In genomic region chr16:44978193-44978592, GRCm38 (mm10) we compare ENCODE assay signal across 18 mouse cellular contexts. TPM values are rescaled to one million over a fixed set of nuclear protein-coding genes. Genes with fewer than 3 reads are reported as not detected.
"Had no signal": no experiment of that assay in that cellular context is flagged by ENCODE, and none has a peak within 500 bp of the region (broad histone marks: within the 10 kb centered on the region; RNA-seq: fewer than 3 reads in every experiment).

No protein-coding gene starts in this region.

- H3K9ac ChIP-seq: neural tube, embryonic 13.5 days; neural tube, embryonic 15.5 days; stomach, embryonic 15.5 days had no signal

- H3K27ac ChIP-seq: neural tube, embryonic 13.5 days; neural tube, embryonic 15.5 days; stomach, embryonic 15.5 days; stomach, postnatal 0 days had no signal

- H3K4me3 ChIP-seq: neural tube, embryonic 13.5 days; neural tube, embryonic 15.5 days; stomach, embryonic 15.5 days had no signal

- H3K27me3 ChIP-seq: neural tube, embryonic 13.5 days; neural tube, embryonic 15.5 days; stomach, embryonic 15.5 days had no signal

- H3K4me2 ChIP-seq: neural tube, embryonic 13.5 days; neural tube, embryonic 15.5 days; stomach, embryonic 15.5 days had no signal

- H3K4me1 ChIP-seq: neural tube, embryonic 15.5 days; stomach, embryonic 15.5 days had no signal

- H3K36me3 ChIP-seq: neural tube, embryonic 13.5 days; neural tube, embryonic 15.5 days; stomach, embryonic 15.5 days had no signal

- DNase-seq: retina, postnatal 1 day; right cerebral cortex, adult 18-20 months; right cerebral cortex, postnatal 14 days; right cerebral cortex, postnatal 25 days; right cerebral cortex, postnatal 4 days; spleen, adult 18-20 months; thymus, adult 18-20 months; thymus, adult 2 months; thymus, postnatal 14 days; thymus, postnatal 25 days; thymus, postnatal 36 days; thymus, postnatal 4 days had no signal

- H3K9me3 ChIP-seq: neural tube, embryonic 13.5 days; neural tube, embryonic 15.5 days; stomach, embryonic 15.5 days had no signal

RNA-seq across cellular contexts. Expression of gene Cd200r3, which starts 34.7 kb away (rescaled TPM):
- polyA plus RNA-seq: neural tube, embryonic 13.5 days; neural tube, embryonic 14.5 days; small intestine, adult 2 months had no signal
